Mouse (Mus musculus): ENCODE measurements around the gene Cdh4. TPM values are rescaled to one million over a fixed set of nuclear protein-coding genes. Genes with fewer than 3 reads are reported as not detected.

Gene Cdh4
- polyA plus RNA-seq, 1 experiment from 2014 or later: 0.61 TPM

- no peak overlapping the region for H3K9ac ChIP-seq (replicated peaks)
- no peaks in the 10 kb centered on the region for H3K9me3 ChIP-seq (ENCODE audit: low read length)
- DNase-seq (no peak), ATAC-seq (no peak)
- H3K36me3 ChIP-seq (replicated peaks; ENCODE audit: insufficient read depth, low read length): no peaks in the 10 kb centered on the region
- no peaks in the 10 kb centered on the region for H3K27me3 ChIP-seq (ENCODE audit: insufficient read depth, low read length)
- WGBS (ENCODE audit: insufficient replicate concordance): 85% methylated on average over 18 of the region's 18 CpGs
- H3K4me2 ChIP-seq (ENCODE audit: low read depth, low read length): no peak overlapping the region
- no peak overlapping the region for H3K4me3 ChIP-seq (ENCODE audit: low read depth, low read length)
- no peak overlapping the region for H3K27ac ChIP-seq (ENCODE audit: low read depth)
- TF ChIP-seq CTCF (IDR thresholded peaks at IDR 0.05; ENCODE audit: low read depth) (no peak), EP300 (IDR thresholded peaks at IDR 0.05; ENCODE audit: low read depth) (no peak)
- no peaks in the 10 kb centered on the region for H3K4me1 ChIP-seq (ENCODE audit: insufficient read depth)
Observed at GRCm38 (mm10) chr2:179787256-179787655, 345.0 kb downstream of the Cdh4 start.

- WGBS (ENCODE audit: insufficient replicate concordance): 66% methylated on average over 5 of the region's 5 CpGs
Observed at GRCm38 (mm10) chr2:179787797-179788196, 345.6 kb downstream of the Cdh4 start.

GRCm38 (mm10) chr2:179790684-179791083, 348.5 kb downstream of the Cdh4 start:
- H3K9ac ChIP-seq (replicated peaks): no peak overlapping the region
- DNase-seq: no peak
- H3K4me1 ChIP-seq (ENCODE audit: insufficient read depth): no peaks in the 10 kb centered on the region
- TF ChIP-seq EP300 (IDR thresholded peaks at IDR 0.05; ENCODE audit: low read depth) (no peak), CTCF (IDR thresholded peaks at IDR 0.05; ENCODE audit: low read depth) (no peak)
- WGBS (ENCODE audit: insufficient replicate concordance): 60% methylated on average over 3 of the region's 3 CpGs
- H3K27me3 ChIP-seq (ENCODE audit: insufficient read depth, low read length): no peaks in the 10 kb centered on the region
- no peak overlapping the region for H3K27ac ChIP-seq (ENCODE audit: low read depth)
- no peaks in the 10 kb centered on the region for H3K36me3 ChIP-seq (replicated peaks; ENCODE audit: insufficient read depth, low read length)
- ATAC-seq: no peak
- H3K4me3 ChIP-seq (ENCODE audit: low read depth, low read length): no peak overlapping the region
- no peaks in the 10 kb centered on the region for H3K9me3 ChIP-seq (ENCODE audit: low read length)
- no peak overlapping the region for H3K4me2 ChIP-seq (ENCODE audit: low read depth, low read length)

More at GRCm38 (mm10) chr2:179787797-179788196, 345.6 kb downstream of the Cdh4 start:
- Histone ChIP-seq H3K4me1 (ENCODE audit: insufficient read depth) (no peaks in the 10 kb centered on the region), H3K27me3 (ENCODE audit: insufficient read depth, low read length) (no peaks in the 10 kb centered on the region), H3K4me2 (ENCODE audit: low read depth, low read length) (no peak overlapping the region), H3K27ac (ENCODE audit: low read depth) (no peak overlapping the region), H3K9me3 (ENCODE audit: low read length) (no peaks in the 10 kb centered on the region), H3K9ac (replicated peaks) (no peak overlapping the region), H3K4me3 (ENCODE audit: low read depth, low read length) (no peak overlapping the region), H3K36me3 (replicated peaks; ENCODE audit: insufficient read depth, low read length) (no peaks in the 10 kb centered on the region)
- no peak for DNase-seq
- ATAC-seq: no peak
- TF ChIP-seq CTCF (IDR thresholded peaks at IDR 0.05; ENCODE audit: low read depth): no peak
- no peak for TF ChIP-seq EP300 (IDR thresholded peaks at IDR 0.05; ENCODE audit: low read depth)

GRCm38 (mm10) chr2:179792426-179793133, 350.3 kb downstream of the Cdh4 start:
- ATAC-seq (no peak), DNase-seq (no peak)
- 54% methylated on average over 13 of the region's 13 CpGs for WGBS (ENCODE audit: insufficient replicate concordance)
- no peak for TF ChIP-seq EP300 (IDR thresholded peaks at IDR 0.05; ENCODE audit: low read depth)
- TF ChIP-seq CTCF (IDR thresholded peaks at IDR 0.05; ENCODE audit: low read depth): no peak
- Histone ChIP-seq H3K36me3 (replicated peaks; ENCODE audit: insufficient read depth, low read length) (no peaks in the 10 kb centered on the region), H3K9me3 (ENCODE audit: low read length) (no peaks in the 10 kb centered on the region), H3K4me2 (ENCODE audit: low read depth, low read length) (no peak overlapping the region), H3K4me3 (ENCODE audit: low read depth, low read length) (no peak overlapping the region), H3K9ac (replicated peaks) (no peak overlapping the region), H3K27ac (ENCODE audit: low read depth) (no peak overlapping the region), H3K4me1 (ENCODE audit: insufficient read depth) (no peaks in the 10 kb centered on the region), H3K27me3 (ENCODE audit: insufficient read depth, low read length) (no peaks in the 10 kb centered on the region)

GRCm38 (mm10) chr2:179794354-179794753, 352.1 kb downstream of the Cdh4 start:
- 61% methylated on average over 1 of the region's 1 CpGs for WGBS (ENCODE audit: insufficient replicate concordance)
- TF ChIP-seq CTCF (IDR thresholded peaks at IDR 0.05; ENCODE audit: low read depth): no peak
- no peak for TF ChIP-seq EP300 (IDR thresholded peaks at IDR 0.05; ENCODE audit: low read depth)
- H3K36me3 ChIP-seq (replicated peaks; ENCODE audit: insufficient read depth, low read length): no peaks in the 10 kb centered on the region
- H3K9me3 ChIP-seq (ENCODE audit: low read length): no peaks in the 10 kb centered on the region
- no peak for ATAC-seq
- no peak overlapping the region for H3K4me2 ChIP-seq (ENCODE audit: low read depth, low read length)
- no peak for DNase-seq
- no peak overlapping the region for H3K4me3 ChIP-seq (ENCODE audit: low read depth, low read length)
- no peak overlapping the region for H3K27ac ChIP-seq (ENCODE audit: low read depth)
- no peak overlapping the region for H3K9ac ChIP-seq (replicated peaks)
- H3K27me3 ChIP-seq (ENCODE audit: insufficient read depth, low read length): no peaks in the 10 kb centered on the region
- no peaks in the 10 kb centered on the region for H3K4me1 ChIP-seq (ENCODE audit: insufficient read depth)

GRCm38 (mm10) chr2:179795452-179795851, 353.2 kb downstream of the Cdh4 start:
- Histone ChIP-seq H3K9me3 (ENCODE audit: low read length) (no peaks in the 10 kb centered on the region), H3K27me3 (ENCODE audit: insufficient read depth, low read length) (no peaks in the 10 kb centered on the region), H3K4me3 (ENCODE audit: low read depth, low read length) (no peak overlapping the region), H3K9ac (replicated peaks) (no peak overlapping the region), H3K4me2 (ENCODE audit: low read depth, low read length) (no peak overlapping the region), H3K4me1 (ENCODE audit: insufficient read depth) (no peaks in the 10 kb centered on the region), H3K36me3 (replicated peaks; ENCODE audit: insufficient read depth, low read length) (no peaks in the 10 kb centered on the region), H3K27ac (ENCODE audit: low read depth) (no peak overlapping the region)
- TF ChIP-seq EP300 (IDR thresholded peaks at IDR 0.05; ENCODE audit: low read depth) (no peak), CTCF (IDR thresholded peaks at IDR 0.05; ENCODE audit: low read depth) (no peak)
- DNase-seq (no peak), ATAC-seq (no peak)
- WGBS (ENCODE audit: insufficient replicate concordance): 79% methylated on average over 12 of the region's 12 CpGs
